Mouse (Mus musculus) naive thymus-derived CD4-positive, alpha-beta T cell, adult 2 months (primary cell): ENCODE measurements at regions not wholly inside any gene's neighbourhood (a gene's known extent, or its start where the extent isn't known, plus 50 kb on each side); places are given as distances from the start of the nearest gene placed in this dataset.

Experiments
- DNase-seq: peaks from one replicate; pipeline ENCODE4 v3.0.0-alpha.2; 2011; ENCODE audit warnings: low read depth

DNA sequence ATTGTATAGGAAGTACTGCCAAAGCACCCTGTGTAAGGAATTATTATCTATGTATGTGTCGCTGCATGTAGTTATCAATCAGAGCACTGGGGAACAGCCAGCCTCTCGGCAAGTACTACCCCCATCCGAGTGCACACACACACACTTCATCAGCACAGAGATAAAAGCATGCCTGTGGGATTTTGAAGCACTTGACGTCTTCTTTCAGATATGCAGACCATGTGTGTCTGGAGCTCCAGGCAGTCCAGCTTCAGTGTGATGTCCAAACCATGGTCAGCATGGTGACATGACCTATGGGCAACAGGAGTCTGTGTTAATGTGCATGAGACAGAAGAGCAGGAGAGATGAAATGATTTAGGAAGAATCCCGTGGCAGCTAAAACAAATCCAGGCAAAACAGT, 281.4 kb upstream of the Kif2a start:
- no peak for DNase-seq

DNA sequence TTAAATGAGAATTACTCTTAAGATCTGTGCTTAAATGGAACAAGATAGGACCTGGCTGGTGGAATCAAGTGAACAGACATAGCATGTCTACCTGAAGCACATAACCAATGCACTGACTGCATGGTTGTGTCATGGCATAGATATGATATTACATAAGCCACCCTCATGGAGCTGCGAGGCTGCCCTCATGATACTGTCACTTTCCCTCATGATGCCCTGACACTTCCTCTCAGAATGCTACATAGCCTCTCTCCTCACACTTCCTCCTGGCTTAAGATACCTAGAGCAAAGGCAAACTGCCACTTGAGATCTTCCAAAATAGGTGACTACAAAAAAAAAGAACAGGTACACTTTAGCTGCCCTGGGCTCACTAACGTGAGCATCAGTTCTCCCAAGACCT, 278.9 kb upstream of the Kif2a start:
- no peak for DNase-seq

DNA sequence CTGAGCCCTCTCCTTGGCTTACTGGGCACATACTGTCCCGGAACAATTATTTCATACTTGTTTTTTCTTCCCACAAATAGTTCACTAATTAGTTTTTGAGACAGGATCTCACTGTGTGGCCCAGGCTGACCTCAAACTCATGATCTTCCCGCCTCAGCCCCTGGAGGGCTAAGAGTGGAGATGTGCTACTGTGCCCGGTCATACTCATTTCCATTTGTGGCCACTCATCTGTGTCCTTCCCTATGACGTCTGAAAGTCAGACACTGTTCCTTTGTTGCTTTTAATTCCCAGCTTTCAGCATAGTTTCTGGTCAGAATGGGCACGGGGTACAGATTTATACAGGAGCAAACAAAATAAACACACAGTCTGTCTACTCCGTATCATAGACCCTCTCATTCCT, 242.7 kb upstream of the Kif2a start:
- DNase-seq, result no peak

DNA sequence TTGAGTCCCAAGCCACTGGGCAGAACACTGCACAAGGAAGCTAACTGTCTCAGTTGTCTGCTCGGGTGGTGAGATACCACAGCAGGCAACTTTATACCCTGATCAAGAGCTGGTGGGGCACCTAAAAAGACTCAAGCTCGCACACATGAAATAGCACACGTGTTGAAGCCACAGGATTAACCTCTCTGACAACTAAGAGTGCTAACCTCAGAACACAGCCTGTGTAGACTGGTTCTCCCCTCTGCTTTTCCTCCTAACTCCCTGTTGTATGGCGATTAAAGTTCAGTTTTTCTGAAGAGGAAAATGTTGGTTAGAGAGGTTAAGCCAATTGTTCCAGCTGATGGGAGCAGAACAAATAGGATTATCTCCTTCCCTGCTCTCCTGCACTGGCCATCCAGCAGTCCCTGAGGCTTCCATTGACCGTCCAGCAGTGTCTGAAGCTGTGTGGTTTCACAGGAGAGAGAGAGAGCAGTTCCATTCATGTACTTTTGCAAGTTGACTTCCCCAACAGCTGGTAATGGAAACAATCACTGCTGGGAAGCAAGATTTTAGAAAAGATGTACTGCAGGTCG, 239.6 kb upstream of the Kif2a start:
- DNase-seq, result no peak

- no peak for DNase-seq
Measured at GRCm38 (mm10) chr13:107260274-107260673, 238.3 kb upstream of the Kif2a start.

- DNase-seq, result no peak
Measured at GRCm38 (mm10) chr13:107247792-107248505, 226.0 kb upstream of the Kif2a start.

DNA sequence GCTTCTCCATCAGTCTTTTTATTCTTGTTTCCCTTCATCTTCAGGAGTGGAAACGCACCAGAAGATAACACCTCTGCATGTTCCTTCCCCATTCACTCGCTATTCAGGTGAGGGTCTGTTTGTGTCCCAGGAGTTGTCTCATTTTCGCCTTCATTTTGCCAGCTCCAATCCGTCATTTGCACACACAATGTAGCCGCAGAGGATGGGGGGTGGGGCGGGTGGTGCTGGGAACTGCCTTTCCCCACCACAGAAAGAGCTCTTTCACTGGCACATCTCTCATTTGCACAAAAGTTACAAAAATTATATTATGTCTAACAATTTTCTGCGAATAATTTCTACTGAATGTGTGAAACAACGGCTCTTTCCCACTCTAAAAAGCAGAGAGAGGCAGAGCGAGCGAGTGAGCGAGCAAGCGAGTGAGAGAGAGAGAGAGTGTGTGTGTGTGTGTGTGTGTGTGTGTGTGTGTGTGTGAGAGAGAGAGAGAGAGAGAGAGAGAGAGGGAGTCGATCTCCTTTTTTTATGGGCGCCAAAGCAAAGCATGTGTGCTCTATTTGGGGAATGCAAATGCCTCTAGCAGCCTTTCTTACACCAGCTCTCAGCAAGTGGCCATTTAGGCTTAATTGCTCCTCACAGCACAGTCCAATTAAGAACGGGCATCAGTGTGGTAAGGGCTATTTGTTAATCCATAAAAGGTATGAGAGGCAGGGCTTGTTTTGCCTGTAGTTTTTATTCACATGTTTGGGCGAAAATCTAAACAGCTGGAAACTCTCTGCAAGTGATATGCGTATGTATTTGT, 225.2 kb upstream of the Kif2a start:
- DNase-seq, result no peak

DNA sequence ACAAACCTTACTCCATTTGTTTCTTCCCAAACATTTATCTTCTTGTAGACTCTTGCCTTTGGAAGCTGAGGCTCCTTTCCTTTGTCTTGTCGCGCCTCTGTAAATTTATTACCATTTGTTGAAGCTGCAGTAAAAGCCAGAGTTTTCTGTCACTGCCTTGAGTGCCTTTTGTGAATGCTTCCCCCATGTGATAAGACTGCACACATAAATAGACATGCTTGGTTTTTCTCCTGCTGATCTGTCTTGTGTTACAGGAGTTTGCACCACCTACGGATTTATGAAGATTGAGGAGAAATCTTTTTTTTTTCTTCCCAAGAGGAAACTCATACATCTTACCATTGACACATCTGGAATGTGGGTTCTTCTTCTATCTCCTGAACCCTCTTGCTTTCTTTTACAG, 222.2 kb upstream of the Kif2a start:
- no peak for DNase-seq

- no peak for DNase-seq
Measured at GRCm38 (mm10) chr13:107239035-107239387, 217.1 kb upstream of the Kif2a start.

DNA sequence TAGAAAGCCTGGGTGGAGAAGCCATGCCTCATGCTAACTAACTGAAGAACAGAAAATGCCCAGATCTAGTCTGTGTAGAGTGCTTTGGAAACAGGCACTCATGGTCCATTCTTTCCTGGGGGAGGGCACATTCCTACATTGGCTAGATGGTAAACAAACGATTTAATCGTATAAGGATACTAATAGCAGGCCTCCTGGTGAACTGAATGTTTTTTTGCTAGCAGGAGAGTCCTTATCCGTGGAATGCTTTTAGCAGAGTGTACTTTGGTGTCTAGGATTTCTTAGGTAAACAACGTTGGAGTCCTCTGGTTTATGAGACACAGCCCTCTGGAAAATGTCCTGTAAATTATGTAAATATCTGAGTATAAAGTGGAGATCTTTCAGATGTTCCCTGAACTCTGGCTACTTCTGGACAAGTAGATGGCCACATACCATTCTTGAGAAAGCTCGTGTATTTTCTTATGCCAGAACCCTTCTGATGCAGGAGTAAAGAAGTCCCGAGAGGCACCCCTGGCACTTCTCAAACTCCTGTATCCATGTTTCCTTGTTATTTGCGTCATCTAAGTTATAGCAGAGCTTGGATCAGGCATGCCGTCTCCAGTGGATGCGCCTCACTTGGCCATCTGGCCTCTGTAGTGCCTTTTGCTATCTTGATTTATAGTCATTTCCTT, 216.6 kb upstream of the Kif2a start:
- DNase-seq, result no peak

DNA sequence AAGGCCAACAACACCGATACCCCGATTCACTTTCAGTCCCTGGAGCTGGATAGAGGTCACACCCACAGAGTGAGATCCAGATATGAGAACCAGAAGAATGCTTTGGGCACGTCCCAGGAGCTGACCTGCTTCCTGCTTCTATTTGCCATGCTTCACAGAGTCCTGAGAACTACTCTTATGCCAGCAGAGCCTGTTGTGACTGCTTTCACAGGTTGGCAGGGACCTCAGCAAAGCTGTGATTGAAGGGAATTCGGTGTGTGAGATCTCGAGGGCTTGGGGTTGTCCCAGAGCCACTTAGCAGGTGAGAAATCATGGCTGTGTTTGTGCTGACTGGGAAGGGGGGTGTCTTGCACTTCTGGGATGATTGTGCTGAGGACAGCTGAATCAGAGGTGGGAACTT, 197.5 kb upstream of the Kif2a start:
- DNase-seq, result no peak

DNA sequence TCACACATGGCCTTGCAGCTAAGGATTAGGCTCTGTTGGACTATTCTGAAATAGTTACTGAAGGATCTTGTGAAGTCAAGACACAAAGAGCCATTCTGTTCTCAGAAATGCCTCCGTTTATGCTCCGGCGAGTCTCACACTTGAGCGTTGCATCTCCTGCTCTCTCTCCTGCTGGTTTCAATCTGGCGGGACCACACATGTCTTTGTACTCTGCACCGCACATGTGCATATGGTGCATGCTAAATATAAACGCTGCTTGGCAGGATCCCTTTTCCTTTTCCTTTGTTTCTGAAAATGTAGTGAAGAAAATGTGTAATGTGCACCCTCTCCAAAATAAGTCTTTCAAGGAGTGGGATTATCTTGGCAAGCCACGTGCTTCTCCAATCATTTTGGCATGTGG, 196.4 kb upstream of the Kif2a start:
- no peak for DNase-seq

DNA sequence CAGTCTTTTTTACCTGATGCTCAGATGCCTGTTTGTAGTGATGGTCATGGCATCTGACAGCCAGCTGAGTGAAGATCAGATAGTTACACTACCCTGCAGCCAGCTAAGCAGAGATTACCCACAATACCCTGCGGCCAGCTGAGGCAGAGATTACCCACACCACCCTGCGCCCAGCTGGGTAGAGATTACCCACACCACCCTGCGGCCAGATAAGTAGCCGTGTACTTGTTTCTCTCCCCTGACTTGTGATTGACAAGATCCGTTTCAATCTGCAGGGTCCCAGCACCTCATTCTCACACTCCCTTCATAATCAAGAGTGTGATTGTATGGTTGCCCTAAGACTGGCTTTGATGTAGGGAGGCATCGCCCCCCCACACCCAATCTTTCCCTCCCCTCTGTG, 195.9 kb upstream of the Kif2a start:
- DNase-seq, result no peak

DNA sequence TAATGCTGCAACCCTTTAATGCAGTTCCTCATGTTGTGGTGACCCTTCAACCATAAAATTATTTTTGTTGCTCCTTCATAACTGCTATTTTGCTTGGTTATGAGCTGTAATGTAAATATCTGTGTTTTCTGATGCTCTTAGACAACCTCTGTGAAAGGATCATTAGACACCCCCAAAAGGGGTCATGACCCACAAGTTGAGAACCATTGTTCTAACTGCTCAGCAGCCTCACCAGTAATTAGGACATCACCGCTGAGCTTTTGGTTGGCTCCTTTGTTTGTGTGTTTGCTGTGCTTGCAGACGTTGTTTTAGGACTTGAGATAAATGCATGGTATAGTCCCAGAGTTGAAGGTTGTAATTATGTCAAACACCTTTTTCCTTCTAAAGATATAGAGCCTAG, 191.4 kb upstream of the Kif2a start:
- DNase-seq, result no peak

GRCm38 (mm10) chr13:107210676-107211075, 188.8 kb upstream of the Kif2a start:
- DNase-seq, result no peak

DNA sequence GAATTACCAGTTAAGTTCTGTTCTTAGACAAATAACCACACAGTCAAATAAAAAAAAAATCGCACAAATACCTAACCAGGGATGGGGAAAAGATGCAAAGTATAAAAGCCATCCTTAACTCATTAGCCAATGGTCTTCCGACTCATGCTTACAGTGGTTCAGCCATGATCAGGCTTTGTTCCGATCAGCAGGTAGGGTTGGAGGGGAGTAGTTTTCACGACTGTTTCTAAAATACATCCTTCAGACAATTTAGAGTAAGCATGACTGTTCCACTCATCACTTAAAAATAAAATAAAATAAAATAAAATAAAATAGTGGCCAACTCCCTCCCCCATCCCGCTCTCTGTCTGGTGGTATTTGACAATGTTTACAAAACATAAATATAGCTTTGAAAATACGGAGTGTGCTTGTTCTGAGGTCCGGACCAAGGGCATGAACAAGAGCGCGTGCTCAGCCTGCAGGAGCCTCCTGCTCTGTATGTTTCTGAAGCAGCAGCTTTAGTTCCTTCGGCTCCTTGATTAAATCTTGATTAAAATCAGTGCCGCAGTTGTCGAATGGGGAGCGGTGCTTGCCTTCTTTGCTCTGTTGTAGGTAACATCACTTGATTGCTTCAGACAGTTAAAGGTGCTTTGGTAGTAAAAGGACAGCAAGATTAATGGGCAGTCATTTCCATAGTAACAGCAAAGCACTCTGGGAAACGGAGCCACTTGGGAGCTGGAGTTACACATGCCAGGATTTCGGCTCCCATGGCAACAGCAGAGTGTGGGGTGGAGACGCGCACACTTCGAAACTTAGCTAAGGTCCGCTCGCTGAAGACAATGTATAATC, 185.6 kb upstream of the Kif2a start:
- DNase-seq, result no peak

DNA sequence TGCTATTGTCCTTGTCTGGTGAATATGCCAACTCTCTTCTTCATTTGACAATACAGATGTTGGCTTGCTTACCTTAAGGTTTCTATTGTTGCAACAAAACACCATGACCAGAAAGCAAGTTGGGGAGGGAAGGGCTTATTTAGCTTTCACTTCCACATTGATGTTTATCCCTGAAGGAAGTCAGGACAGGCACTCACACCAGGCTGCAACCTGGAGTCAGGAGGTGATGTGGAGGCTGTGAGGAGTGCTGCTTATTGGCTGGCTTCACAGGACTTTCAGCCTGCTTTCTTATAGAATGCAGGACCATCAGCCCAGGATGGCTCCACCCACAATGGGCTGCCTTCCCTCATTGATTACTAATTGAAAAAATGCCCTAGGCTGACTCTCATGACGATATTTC, 177.9 kb upstream of the Kif2a start:
- no peak for DNase-seq

GRCm38 (mm10) chr13:107193426-107193825, 171.5 kb upstream of the Kif2a start:
- DNase-seq, result no peak

DNA sequence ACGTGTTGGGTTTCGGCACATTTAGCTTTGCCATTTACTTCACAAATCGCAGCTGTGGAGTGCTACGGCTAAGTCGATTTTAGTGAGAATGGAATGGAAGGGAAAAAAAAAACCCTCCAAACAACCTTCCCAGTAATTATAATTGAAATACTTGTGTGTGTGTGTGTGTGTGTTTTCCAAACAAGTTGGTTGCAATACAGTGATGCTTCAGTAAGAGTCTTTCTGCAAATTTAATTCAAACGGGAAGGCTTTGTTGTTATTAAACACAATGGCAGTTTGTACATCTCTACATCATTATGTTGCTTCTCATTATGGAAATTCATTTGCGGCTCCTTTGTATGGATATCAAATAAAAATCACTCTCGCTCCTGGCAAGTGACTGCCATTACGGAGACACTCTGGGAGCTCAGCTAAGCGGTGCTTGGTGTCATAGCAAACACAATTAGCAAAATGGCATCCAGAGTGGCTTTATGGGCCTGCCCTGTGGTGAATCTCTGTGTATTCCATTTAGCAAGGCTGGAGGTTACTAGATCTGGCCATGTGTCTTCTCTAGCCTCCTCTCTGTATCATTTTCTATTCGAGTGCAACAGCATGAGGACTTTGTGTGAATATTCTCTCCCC, 165.4 kb upstream of the Kif2a start:
- DNase-seq, result no peak

- peak; percentile 19 for DNase-seq
Measured at GRCm38 (mm10) chr13:107182544-107182943, 160.6 kb upstream of the Kif2a start.

DNA sequence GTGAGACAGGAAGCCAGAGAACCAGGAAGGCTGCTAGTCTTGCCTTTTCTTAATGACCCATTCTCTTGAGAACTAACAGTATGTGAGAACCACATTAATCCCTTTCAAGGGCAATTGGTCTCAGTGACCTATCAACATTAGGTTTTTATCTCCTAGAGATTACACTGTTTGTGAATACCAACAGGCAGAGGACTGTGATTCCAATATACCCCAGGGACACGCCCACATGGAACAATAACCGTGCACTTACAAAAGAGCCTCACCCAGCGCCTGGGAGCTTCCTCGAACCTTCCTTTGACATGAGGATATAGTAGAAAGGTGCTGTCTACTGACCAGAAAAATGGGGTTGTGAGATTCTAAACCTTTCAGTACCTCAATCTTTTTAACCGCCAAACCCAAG, 157.6 kb upstream of the Kif2a start:
- no peak for DNase-seq

GRCm38 (mm10) chr13:107177595-107177994, 155.7 kb upstream of the Kif2a start:
- no peak for DNase-seq
